Mouse (Mus musculus) C2C12 (cell line): Measurements from ENCODE around the gene Pclaf.

Experiments
- CTCF ChIP-seq: IDR thresholded peaks from one replicate; pipeline ENCODE4 v1.5.1; 2011; ENCODE audit not compliant: control insufficient read depth, insufficient read depth, insufficient read length
- FOSL1 ChIP-seq: IDR thresholded peaks from one replicate; pipeline ENCODE4 v1.8.0; 2011; ENCODE audit warnings: mild to moderate bottlenecking, low read length; ENCODE audit not compliant: poor library complexity, insufficient read depth, severe bottlenecking
- USF1 ChIP-seq: IDR thresholded peaks from one replicate; pipeline ENCODE4 v1.6.1; 2011; ENCODE audit warnings: low read depth, mild to moderate bottlenecking, control low read depth, moderate library complexity

DNA sequence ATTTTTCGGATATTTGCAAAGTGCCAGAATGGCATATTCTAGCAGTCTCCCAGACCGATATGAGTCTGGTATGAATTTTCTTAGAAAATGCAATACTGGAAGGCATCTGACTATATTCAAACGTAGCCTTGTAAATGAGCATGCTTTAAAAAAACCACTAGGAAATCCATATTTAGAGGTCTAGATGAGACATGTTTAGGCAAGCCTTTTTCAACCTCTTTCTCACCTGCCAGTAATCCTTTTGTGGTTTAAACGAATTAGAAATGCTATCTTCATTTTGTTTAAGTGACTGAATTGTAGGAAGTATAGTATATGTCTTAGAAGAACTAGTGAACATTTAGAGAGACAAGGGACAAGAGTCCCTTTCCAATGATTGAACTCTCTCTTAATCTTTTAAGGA, 19.8 kb downstream of the Pclaf start:
- TF ChIP-seq USF1 (no peak), CTCF (no peak), FOSL1 (no peak)
